Mouse (Mus musculus): ENCODE measurements around the gene Gm10722.
"Not testable (repeated sequence)": the region's sequence is repeated elsewhere in the genome, so short reads cannot be mapped to it uniquely, and the experiment has no call there.

Gm10722 gene

GRCm38 (mm10) chr9:3000445-3000972 lies at the start of gene Gm10722:
Gm10722 (plus strand) TSS chr9:3000922.
- DNase-seq (ENCODE audit: low spot score in 2 of 2), result not testable (repeated sequence)

GRCm38 (mm10) chr9:3001006-3001405 lies 284 bp downstream of the Gm10722 start:
- not testable (repeated sequence) for DNase-seq (ENCODE audit: low spot score in 2 of 2)

- peak; percentile 94 to 96 for DNase-seq (ENCODE audit: low spot score in 2 of 2)
These were observed 1.4 kb downstream of the Gm10722 start for GRCm38 (mm10) chr9:3001948-3002659.

- not testable (repeated sequence) for DNase-seq (ENCODE audit: low spot score in 2 of 2)
These were observed 2.2 kb downstream of the Gm10722 start, which contains the start of gene Gm11168 for GRCm38 (mm10) chr9:3002794-3003396. Gm11168 (plus strand) TSS chr9:3003346.

GRCm38 (mm10) chr9:3006179-3006578 lies 5.5 kb downstream of the Gm10722 start:
- DNase-seq (ENCODE audit: low spot score in 2 of 2), result not testable (repeated sequence)

GRCm38 (mm10) chr9:3006636-3007035 lies 5.9 kb downstream of the Gm10722 start:
- peak; percentile 89 to 92 for DNase-seq (ENCODE audit: low spot score in 2 of 2)

- not testable (repeated sequence) for DNase-seq (ENCODE audit: low spot score in 2 of 2)
These were observed 6.5 kb downstream of the Gm10722 start for GRCm38 (mm10) chr9:3007272-3007671.

GRCm38 (mm10) chr9:3009331-3009730 lies 8.6 kb downstream of the Gm10722 start:
- DNase-seq (ENCODE audit: low spot score in 2 of 2), result not testable (repeated sequence)

- DNase-seq (ENCODE audit: low spot score in 2 of 2), result not testable (repeated sequence)
These were observed 11.4 kb downstream of the Gm10722 start for GRCm38 (mm10) chr9:3012054-3012621.

- DNase-seq (ENCODE audit: low spot score in 2 of 2), result not testable (repeated sequence)
These were observed 12.1 kb downstream of the Gm10722 start, which contains the start of gene Gm10721 for GRCm38 (mm10) chr9:3012733-3013279. Gm10721 (plus strand) TSS chr9:3013140.

GRCm38 (mm10) chr9:3015354-3015753 lies 14.6 kb downstream of the Gm10722 start, which contains the start of gene Gm10720:
Gm10720 (plus strand) TSS chr9:3015654.
- DNase-seq (ENCODE audit: low spot score in 2 of 2), result not testable (repeated sequence)

- DNase-seq (ENCODE audit: low spot score in 2 of 2), result not testable (repeated sequence)
These were observed 15.2 kb downstream of the Gm10722 start for GRCm38 (mm10) chr9:3015896-3016295.

- not testable (repeated sequence) for DNase-seq (ENCODE audit: low spot score in 2 of 2)
These were observed 16.4 kb downstream of the Gm10722 start, which contains the start of gene Gm10719 for GRCm38 (mm10) chr9:3017108-3017507. Gm10719 (plus strand) TSS chr9:3017408.

GRCm38 (mm10) chr9:3018944-3019343 lies 18.2 kb downstream of the Gm10722 start:
- DNase-seq (ENCODE audit: low spot score in 2 of 2), result peak; percentile 40 to 59

- peak; percentile 32 to 41 for DNase-seq (ENCODE audit: low spot score in 2 of 2)
These were observed 19.4 kb downstream of the Gm10722 start for GRCm38 (mm10) chr9:3019835-3020727.

GRCm38 (mm10) chr9:3022316-3023008 lies 21.7 kb downstream of the Gm10722 start:
- DNase-seq (ENCODE audit: low spot score in 2 of 2), result peak; percentile 45 to 51

- not testable (repeated sequence) for DNase-seq (ENCODE audit: low spot score in 2 of 2)
These were observed 22.7 kb downstream of the Gm10722 start, which contains the start of gene Gm10718 for GRCm38 (mm10) chr9:3023312-3023984. Gm10718 (plus strand) TSS chr9:3023547.

GRCm38 (mm10) chr9:3023985-3024648 lies 23.4 kb downstream of the Gm10722 start:
- DNase-seq (ENCODE audit: low spot score in 2 of 2), result peak; percentile 49 to 54
